Comparison of ENCODE assay signal across 15 mouse cellular contexts in the genomic region with DNA sequence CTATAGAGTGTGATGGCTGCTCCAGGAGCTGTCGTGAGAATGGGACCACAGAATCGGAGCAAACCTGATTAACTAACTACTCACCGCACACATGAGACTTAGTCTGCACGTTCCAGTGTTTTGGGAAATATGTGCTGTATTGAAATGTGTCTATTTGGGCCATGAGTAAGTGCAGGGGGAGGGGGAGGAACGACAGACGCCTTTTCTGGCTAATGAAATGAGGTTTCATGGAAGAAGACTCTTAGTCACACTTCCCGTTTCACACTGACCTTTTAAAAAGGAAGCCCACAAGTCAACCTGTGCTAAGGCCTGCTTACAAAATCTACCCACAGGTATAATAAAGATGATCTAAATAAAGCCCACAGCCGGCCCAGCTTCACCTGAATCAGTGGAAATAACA. TPM values are rescaled to one million over a fixed set of nuclear protein-coding genes. Genes with fewer than 3 reads are reported as not detected.
DNase-seq lines count a peak whose midpoint lies in the region; ATAC-seq and TF ChIP-seq lines count a peak whose summit lies in the region.
"Had no signal": no experiment of that assay in that cellular context is flagged by ENCODE, and none has a peak within 500 bp of the region (broad histone marks: within the 10 kb centered on the region; RNA-seq: fewer than 3 reads in every experiment).

No protein-coding gene starts in this region.

- no peak for TF ChIP-seq CTCF in forebrain, postnatal 0 days (IDR thresholded peaks at IDR 0.05; ENCODE audit: low read depth)
- no peak for TF ChIP-seq CTCF in gastrocnemius, adult 2 months (IDR thresholded peaks at IDR 0.05)

- WGBS in forebrain, embryonic 10.5 days = 86% methylated on average over 8 of the region's 8 CpGs
- 53% methylated on average over 8 of the region's 8 CpGs for WGBS in forebrain, postnatal 0 days
- WGBS in hindbrain, embryonic 15.5 days = 62% methylated on average over 8 of the region's 8 CpGs
- 73% methylated on average over 8 of the region's 8 CpGs for WGBS in midbrain, embryonic 16.5 days

- H3K36me3 ChIP-seq in forebrain, embryonic 10.5 days (replicated peaks) = no peaks in the 10 kb centered on the region
- no peaks in the 10 kb centered on the region for H3K36me3 ChIP-seq in forebrain, postnatal 0 days (ENCODE audit: insufficient read depth)
- no peaks in the 10 kb centered on the region for H3K36me3 ChIP-seq in hindbrain, embryonic 15.5 days
- no peaks in the 10 kb centered on the region for H3K36me3 ChIP-seq in midbrain, embryonic 16.5 days (ENCODE audit: control insufficient read depth, insufficient read depth, low read length)
- H3K36me3 ChIP-seq: liver, embryonic 12.5 days had no signal

- peaks cover 97% of the 10 kb centered on the region for H3K4me1 ChIP-seq in forebrain, embryonic 10.5 days
- H3K4me1 ChIP-seq in forebrain, postnatal 0 days (ENCODE audit: insufficient read depth) = peaks cover 26% of the 10 kb centered on the region; the same call in 1 of the 2 replicates
- peaks cover 47% of the 10 kb centered on the region for H3K4me1 ChIP-seq in hindbrain, embryonic 15.5 days (replicated peaks)
- peaks cover 36% of the 10 kb centered on the region for H3K4me1 ChIP-seq in midbrain, embryonic 16.5 days (ENCODE audit: control insufficient read depth, insufficient read depth, low read length)

- intact Hi-C loops in gastrocnemius, adult 2 months (cut with DNase I) = no loop called here

- ATAC-seq in forebrain, postnatal 0 days = no peak
- ATAC-seq in hindbrain, embryonic 15.5 days (ENCODE audit: low FRiP score, low read depth) = no peak
- no peak for ATAC-seq in midbrain, embryonic 16.5 days
- ATAC-seq: liver, embryonic 12.5 days; Patski had no signal

- H3K9ac ChIP-seq in forebrain, postnatal 0 days = no peak overlapping the region
- no peak overlapping the region for H3K9ac ChIP-seq in hindbrain, embryonic 15.5 days
- H3K9ac ChIP-seq in midbrain, embryonic 16.5 days (ENCODE audit: low read depth, low read length) = no peak overlapping the region
- H3K9ac ChIP-seq: liver, embryonic 12.5 days had no signal

- peak overlapping the region; percentile 96 for H3K27ac ChIP-seq in forebrain, embryonic 10.5 days
- no peak overlapping the region for H3K27ac ChIP-seq in forebrain, postnatal 0 days (ENCODE audit: low read depth, low read length)
- peak overlapping the region; percentile 80 for H3K27ac ChIP-seq in hindbrain, embryonic 15.5 days (replicated peaks)
- H3K27ac ChIP-seq in midbrain, embryonic 16.5 days (ENCODE audit: low read length) = peak overlapping the region; percentile 77
- no peak overlapping the region; the same call in 1 of the 2 replicates for H3K27ac ChIP-seq in gastrocnemius, adult 2 months
- H3K27ac ChIP-seq: left cerebral cortex, adult 2 months; liver, embryonic 12.5 days; stomach, postnatal 0 days had no signal

- DNase-seq in forebrain, embryonic 10.5 days (ENCODE audit: extremely low spot score, low spot score) = no peak
- no peak for DNase-seq in forebrain, postnatal 0 days
- DNase-seq in fibroblast of lung, adult 2 months (ENCODE audit: low read depth) = peak; percentile 35
- DNase-seq in thymus, postnatal 14 days = no peak
- no peak for DNase-seq in gastrocnemius, adult 18-20 months (ENCODE audit: low spot score)
- no peak for DNase-seq in gastrocnemius, adult 2 months
- DNase-seq: adrenal gland, postnatal 25 days; heart, postnatal 36 days; kidney, postnatal 14 days had no signal

- H3K4me3 ChIP-seq in forebrain, embryonic 10.5 days = no peak overlapping the region
- H3K4me3 ChIP-seq in forebrain, postnatal 0 days (ENCODE audit: low read depth, low read length) = no peak overlapping the region
- H3K4me3 ChIP-seq in hindbrain, embryonic 15.5 days = no peak overlapping the region
- H3K4me3 ChIP-seq in midbrain, embryonic 16.5 days (ENCODE audit: low read depth, low read length) = no peak overlapping the region
- no peak overlapping the region for H3K4me3 ChIP-seq in gastrocnemius, adult 2 months
- H3K4me3 ChIP-seq: left cerebral cortex, adult 2 months; liver, embryonic 12.5 days had no signal

- H3K9me3 ChIP-seq in forebrain, embryonic 10.5 days = no peaks in the 10 kb centered on the region
- H3K9me3 ChIP-seq in forebrain, postnatal 0 days (ENCODE audit: low read length) = no peaks in the 10 kb centered on the region
- no peaks in the 10 kb centered on the region for H3K9me3 ChIP-seq in hindbrain, embryonic 15.5 days
- H3K9me3 ChIP-seq in midbrain, embryonic 16.5 days (replicated peaks; ENCODE audit: control insufficient read depth, low read length, poor library complexity, severe bottlenecking) = no peaks in the 10 kb centered on the region
- H3K9me3 ChIP-seq: liver, embryonic 12.5 days had no signal

- H3K27me3 ChIP-seq in forebrain, embryonic 10.5 days (ENCODE audit: poor library complexity, severe bottlenecking) = no peaks in the 10 kb centered on the region
- no peaks in the 10 kb centered on the region for H3K27me3 ChIP-seq in forebrain, postnatal 0 days (ENCODE audit: insufficient read depth, low read length)
- no peaks in the 10 kb centered on the region for H3K27me3 ChIP-seq in hindbrain, embryonic 15.5 days
- H3K27me3 ChIP-seq in midbrain, embryonic 16.5 days (ENCODE audit: control insufficient read depth, insufficient read depth, low read depth, low read length) = no peaks in the 10 kb centered on the region
- H3K27me3 ChIP-seq: Patski had no signal

- H3K4me2 ChIP-seq in forebrain, postnatal 0 days (ENCODE audit: low read depth) = no peak overlapping the region
- H3K4me2 ChIP-seq in hindbrain, embryonic 15.5 days = no peak overlapping the region
- no peak overlapping the region for H3K4me2 ChIP-seq in midbrain, embryonic 16.5 days (ENCODE audit: low read length)
- H3K4me2 ChIP-seq: liver, embryonic 12.5 days had no signal

RNA-seq across cellular contexts. Expression of a gene that starts 47.8 kb away (rescaled TPM):
- 121 and 129 TPM in 2 replicates for polyA plus RNA-seq in forebrain, embryonic 10.5 days (2016; fragmentation: Nextera tagmentation; extraction: Ambion mirVana)
- 15.3 and 24.1 TPM in 2 replicates for total RNA-seq in forebrain, postnatal 0 days (2014; rRNA removed)
- polyA plus RNA-seq in forebrain, postnatal 0 days (2015; fragmentation: Nextera tagmentation; extraction: Ambion mirVana) = 37.0 and 43.8 TPM in 2 replicates
- 46.1 and 55.4 TPM in 2 replicates for polyA plus RNA-seq in hindbrain, embryonic 15.5 days (2015; fragmentation: Nextera tagmentation; extraction: Ambion mirVana)
- 26.5 and 29.9 TPM in 2 replicates for polyA plus RNA-seq in midbrain, embryonic 16.5 days (2015; fragmentation: Nextera tagmentation; extraction: Ambion mirVana)
- total RNA-seq in gastrocnemius, adult 18-20 months (2021) = 10 to 100 TPM; 20.1 to 34.4 TPM
- 10 to 100 TPM; 25.7 to 46.6 TPM for total RNA-seq in gastrocnemius, adult 2 months (2021)

Comparison
In these comparisons a context has a peak if more than half of its experiments do, and no peak if none do; other contexts are left out.
1. H3K27ac ChIP-seq: peak in forebrain, embryonic 10.5 days (single experiment), hindbrain, embryonic 15.5 days (single experiment) and midbrain, embryonic 16.5 days (single experiment); none in forebrain, postnatal 0 days (single experiment) and gastrocnemius, adult 2 months (single experiment).